Mouse (Mus musculus) midbrain, postnatal 0 days (tissue): ENCODE data around the gene Vmn1r55. TPM values are rescaled to one million over a fixed set of nuclear protein-coding genes. Genes with fewer than 3 reads are reported as not detected.

Experiments
- ATAC-seq: fragments of 200-750 bp; cut with Nextera tagmentation; 2 replicates; pipeline ENCODE4 v1.8.0; 2017; ENCODE audit warnings: moderate number of reproducible peaks, mild to moderate bottlenecking, moderate TSS enrichment, moderate library complexity; ENCODE audit not compliant: low FRiP score
- DNase-seq: peaks from one replicate; pipeline ENCODE4 v3.0.0-alpha.2; 2015; ENCODE audit warnings: low spot score
- H3K27ac ChIP-seq: fragments of 300-500 bp; sonication (generic); 2 replicates; pipeline ENCODE4 v1.5.1; 2014; ENCODE audit warnings: low read depth, mild to moderate bottlenecking, low read length, mixed read lengths
- H3K27me3 ChIP-seq: fragments of 300-500 bp; sonication (generic); 2 replicates; pipeline ENCODE4 v1.6.1; 2014; ENCODE audit warnings: low read length, control low read depth, mixed read lengths; ENCODE audit not compliant: insufficient read depth
- H3K36me3 ChIP-seq: fragments of 300-500 bp; sonication (generic); 2 replicates; pipeline ENCODE4 v1.6.1; 2014; ENCODE audit warnings: low read length, control low read depth, mixed read lengths; ENCODE audit not compliant: insufficient read depth
- H3K4me1 ChIP-seq: fragments of 300-500 bp; sonication (generic); 2 replicates; pipeline ENCODE4 v1.6.1; 2014; ENCODE audit warnings: mild to moderate bottlenecking, control low read depth, antibody characterized with exemption, low read length, mixed read lengths; ENCODE audit not compliant: insufficient read depth
- H3K4me2 ChIP-seq: fragments of 300-500 bp; sonication (generic); 2 replicates; pipeline ENCODE4 v1.6.1; 2014; ENCODE audit warnings: low read depth, mild to moderate bottlenecking, low read length, mixed read lengths; ENCODE audit not compliant: poor library complexity, severe bottlenecking
- H3K4me3 ChIP-seq: fragments of 300-500 bp; sonication (generic); 2 replicates; pipeline ENCODE4 v1.5.1; 2014; ENCODE audit warnings: low read depth, mild to moderate bottlenecking, low read length, moderate library complexity
- H3K9ac ChIP-seq: fragments of 300-500 bp; sonication (generic); replicated peaks from 2 replicates; pipeline ENCODE4 v1.6.1; 2014; ENCODE audit warnings: mild to moderate bottlenecking, low read length, moderate library complexity, mixed read lengths; ENCODE audit not compliant: poor library complexity, severe bottlenecking
- H3K9me3 ChIP-seq: fragments of 300-500 bp; sonication (generic); 2 replicates; pipeline ENCODE4 v1.6.1; 2016; ENCODE audit warnings: low read length, control low read depth
- CTCF ChIP-seq: IDR thresholded peaks from 2 replicates; pipeline ENCODE4 v1.5.1; 2016; ENCODE audit warnings: antibody characterized with exemption, mild to moderate bottlenecking
- WGBS: fragments of 180-500 bp; shearing (Covaris S2); extraction: QIAGEN DNeasy Blood & Tissue Kit; methylation state at CpG from one replicate; pipeline ENCODE4 v1.1.7; 2014; 5-methylcytosine and 5-hydroxymethylcytosine counted together
- polyA plus RNA-seq: library from polyadenylated mRNA; unstranded; fragments of >200 nt; fragmentation: Nextera tagmentation; extraction: Ambion mirVana; gene quantifications from 2 replicates; pipeline ENCODE4 v1.2.1, GENCODE M21; 2015
- total RNA-seq: library from RNA; depleted of rRNA; stranded (reverse); fragments of >200 nt; gene quantifications from 2 replicates; pipeline ENCODE4 v1.2.3, GENCODE M21; 2014

Gene Vmn1r55
- total and polyA plus RNA-seq, 2 experiments from 2014 or later = not detected

- H3K4me2 ChIP-seq = no peak overlapping the region
- DNase-seq (no peak), ATAC-seq (no peak)
- peaks cover 48% of the 10 kb centered on the region for H3K36me3 ChIP-seq
- no peaks in the 10 kb centered on the region for H3K4me1 ChIP-seq
- TF ChIP-seq CTCF = no peak
- WGBS = 89% methylated on average over 21 of the region's 21 CpGs
- no peak overlapping the region for H3K4me3 ChIP-seq
- H3K27me3 ChIP-seq = no peaks in the 10 kb centered on the region
- no peak overlapping the region for H3K9ac ChIP-seq
- no peaks in the 10 kb centered on the region for H3K9me3 ChIP-seq
- no peak overlapping the region for H3K27ac ChIP-seq
Observed at GRCm38 (mm10) chr7:5092831-5093510, 56.5 kb downstream of the Vmn1r55 start.

- 86% methylated on average over 6 of the region's 6 CpGs for WGBS
- no peak for TF ChIP-seq CTCF
- Histone ChIP-seq H3K4me1 (no peaks in the 10 kb centered on the region), H3K27me3 (no peaks in the 10 kb centered on the region), H3K27ac (no peak overlapping the region), H3K9ac (no peak overlapping the region), H3K36me3 (peaks cover 44% of the 10 kb centered on the region), H3K4me2 (no peak overlapping the region), H3K4me3 (no peak overlapping the region), H3K9me3 (no peaks in the 10 kb centered on the region)
- ATAC-seq (no peak), DNase-seq (no peak)
Observed at GRCm38 (mm10) chr7:5092381-5092780, 57.1 kb downstream of the Vmn1r55 start.

GRCm38 (mm10) chr7:5091008-5091728, 58.3 kb downstream of the Vmn1r55 start:
- 93% methylated on average over 15 of the region's 15 CpGs for WGBS
- no peak for ATAC-seq
- Histone ChIP-seq H3K9me3 (no peaks in the 10 kb centered on the region), H3K4me1 (no peaks in the 10 kb centered on the region), H3K4me3 (no peak overlapping the region), H3K27me3 (no peaks in the 10 kb centered on the region), H3K4me2 (no peak overlapping the region), H3K36me3 (peaks cover 43% of the 10 kb centered on the region), H3K27ac (no peak overlapping the region), H3K9ac (no peak overlapping the region)
- TF ChIP-seq CTCF = no peak
- no peak for DNase-seq

- ATAC-seq (no peak), DNase-seq (no peak)
- H3K27ac ChIP-seq = no peak overlapping the region
- TF ChIP-seq CTCF = no peak
- no peak overlapping the region for H3K4me2 ChIP-seq
- peaks cover 34% of the 10 kb centered on the region for H3K36me3 ChIP-seq
- WGBS = 94% methylated on average over 15 of the region's 15 CpGs
- no peaks in the 10 kb centered on the region for H3K9me3 ChIP-seq
- no peaks in the 10 kb centered on the region for H3K4me1 ChIP-seq
- H3K4me3 ChIP-seq = no peak overlapping the region
- no peaks in the 10 kb centered on the region for H3K27me3 ChIP-seq
- no peak overlapping the region for H3K9ac ChIP-seq
Observed at GRCm38 (mm10) chr7:5089853-5090252, 59.6 kb downstream of the Vmn1r55 start.

- no peak for DNase-seq
- Histone ChIP-seq H3K27ac (no peak overlapping the region), H3K9ac (no peak overlapping the region), H3K36me3 (peaks cover 24% of the 10 kb centered on the region), H3K4me1 (no peaks in the 10 kb centered on the region), H3K9me3 (no peaks in the 10 kb centered on the region), H3K4me2 (no peak overlapping the region), H3K4me3 (no peak overlapping the region), H3K27me3 (no peaks in the 10 kb centered on the region)
- ATAC-seq = no peak
- 85% methylated on average over 4 of the region's 4 CpGs for WGBS
- TF ChIP-seq CTCF = no peak
Observed at GRCm38 (mm10) chr7:5087886-5088285, 61.6 kb downstream of the Vmn1r55 start.

GRCm38 (mm10) chr7:5086921-5087440, 62.5 kb downstream of the Vmn1r55 start:
- Histone ChIP-seq H3K27ac (no peak overlapping the region), H3K4me1 (0 out of 2 replicates have a peak, but pooled peaks cover 2% of the 10 kb centered on the region), H3K36me3 (peaks cover 20% of the 10 kb centered on the region), H3K9ac (no peak overlapping the region), H3K4me2 (no peak overlapping the region), H3K27me3 (no peaks in the 10 kb centered on the region), H3K4me3 (no peak overlapping the region), H3K9me3 (no peaks in the 10 kb centered on the region)
- no peak for TF ChIP-seq CTCF
- ATAC-seq (no peak), DNase-seq (no peak)
- WGBS = 67% methylated on average over 5 of the region's 5 CpGs
